Comparison of ENCODE assay signal across 18 mouse cellular contexts in the genomic region with DNA sequence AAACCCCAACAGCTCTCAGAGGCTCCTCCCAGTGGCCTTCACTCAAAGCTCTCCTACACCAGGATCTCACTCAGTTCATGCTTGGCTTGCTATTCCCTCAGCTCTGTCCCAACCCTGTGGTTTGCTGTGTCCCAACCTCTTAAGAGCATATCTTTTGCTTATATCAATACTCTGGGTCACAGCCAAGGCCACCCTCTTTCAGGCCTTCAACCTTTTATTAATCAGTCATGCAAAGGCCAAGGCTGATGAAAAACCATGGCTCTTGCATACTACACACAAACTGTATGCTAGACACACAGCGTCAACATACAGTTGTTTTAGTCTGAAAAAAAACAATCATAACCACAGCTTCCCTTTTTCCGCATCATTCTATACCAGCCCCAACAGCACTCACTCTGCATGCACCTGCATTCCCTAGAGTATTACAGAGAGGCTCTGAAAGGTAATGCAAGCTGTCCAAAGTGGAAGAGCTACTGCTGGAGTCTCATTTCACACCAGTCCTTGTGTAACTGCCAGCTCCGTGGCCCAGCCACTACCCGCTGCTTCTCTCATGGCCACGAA. TPM values are rescaled to one million over a fixed set of nuclear protein-coding genes. Genes with fewer than 3 reads are reported as not detected.
DNase-seq lines count a peak whose midpoint lies in the region; ATAC-seq and TF ChIP-seq lines count a peak whose summit lies in the region.
"Had no signal": no experiment of that assay in that cellular context is flagged by ENCODE, and none has a peak within 500 bp of the region (broad histone marks: within the 10 kb centered on the region; RNA-seq: fewer than 3 reads in every experiment).

No protein-coding gene starts in this region.

- no peak overlapping the region for H3K4me2 ChIP-seq in forebrain, postnatal 0 days (ENCODE audit: low read depth)
- no peak overlapping the region for H3K4me2 ChIP-seq in hindbrain, embryonic 16.5 days (ENCODE audit: low read length)
- H3K4me2 ChIP-seq: heart, embryonic 13.5 days; hindbrain, embryonic 12.5 days; limb, embryonic 13.5 days; lung, embryonic 14.5 days; midbrain, embryonic 12.5 days had no signal

- TF ChIP-seq CTCF in forebrain, postnatal 0 days (IDR thresholded peaks at IDR 0.05; ENCODE audit: low read depth) = no peak

- H3K9ac ChIP-seq in forebrain, postnatal 0 days = no peak overlapping the region
- no peak overlapping the region for H3K9ac ChIP-seq in hindbrain, embryonic 16.5 days (ENCODE audit: low read depth, low read length)
- H3K9ac ChIP-seq: heart, embryonic 13.5 days; hindbrain, embryonic 12.5 days; limb, embryonic 13.5 days; lung, embryonic 14.5 days; midbrain, embryonic 12.5 days had no signal

- H3K27me3 ChIP-seq in forebrain, postnatal 0 days (ENCODE audit: insufficient read depth, low read length) = no peaks in the 10 kb centered on the region
- H3K27me3 ChIP-seq in hindbrain, embryonic 16.5 days (replicated peaks; ENCODE audit: control insufficient read depth, insufficient read depth, low read length) = no peaks in the 10 kb centered on the region
- H3K27me3 ChIP-seq: heart, embryonic 13.5 days; hindbrain, embryonic 12.5 days; limb, embryonic 13.5 days; midbrain, embryonic 12.5 days had no signal

- H3K36me3 ChIP-seq in forebrain, postnatal 0 days (ENCODE audit: insufficient read depth) = no peaks in the 10 kb centered on the region
- H3K36me3 ChIP-seq in hindbrain, embryonic 16.5 days (ENCODE audit: control insufficient read depth, insufficient read depth, low read length) = no peaks in the 10 kb centered on the region
- H3K36me3 ChIP-seq: heart, embryonic 13.5 days; hindbrain, embryonic 12.5 days; limb, embryonic 13.5 days; midbrain, embryonic 12.5 days had no signal

- 91% methylated on average over 5 of the region's 5 CpGs for WGBS in forebrain, postnatal 0 days
- 85% methylated on average over 5 of the region's 5 CpGs for WGBS in hindbrain, embryonic 16.5 days

- peaks cover 7% of the 10 kb centered on the region for H3K4me1 ChIP-seq in forebrain, postnatal 0 days (ENCODE audit: insufficient read depth)
- peaks cover 7% of the 10 kb centered on the region for H3K4me1 ChIP-seq in hindbrain, embryonic 16.5 days (ENCODE audit: control insufficient read depth, insufficient read depth, low read depth, low read length)

- no peak overlapping the region for H3K27ac ChIP-seq in forebrain, postnatal 0 days (ENCODE audit: low read depth, low read length)
- H3K27ac ChIP-seq in hindbrain, embryonic 16.5 days (ENCODE audit: low read depth, low read length) = no peak overlapping the region
- H3K27ac ChIP-seq: heart, embryonic 13.5 days; hindbrain, embryonic 12.5 days; limb, embryonic 13.5 days; midbrain, embryonic 12.5 days had no signal

- DNase-seq in ovary, adult 18-20 months (ENCODE audit: low spot score) = peak; percentile 72
- DNase-seq in ovary, postnatal 14 days (ENCODE audit: low spot score) = no peak
- peak; percentile 40 for DNase-seq in MEL-GATA-1-ER (ENCODE audit: extremely low read depth, low read depth)
- DNase-seq in adrenal gland, postnatal 36 days = peak; percentile 65 to 77
- DNase-seq in skeletal muscle tissue, adult 2 months (ENCODE audit: low read depth, low spot score) = peak; percentile 31
- DNase-seq in forebrain, postnatal 0 days = no peak
- DNase-seq: cerebellum, adult 18-20 months; gastrocnemius, postnatal 10 days; kidney, adult 9 months; lung, embryonic 14.5 days; spleen, adult 18-20 months; thymus, adult 2 months had no signal

- no peak for ATAC-seq in forebrain, postnatal 0 days
- no peak for ATAC-seq in hindbrain, embryonic 16.5 days
- ATAC-seq: forebrain, embryonic 16.5 days had no signal

- no peak overlapping the region for H3K4me3 ChIP-seq in forebrain, postnatal 0 days (ENCODE audit: low read depth, low read length)
- H3K4me3 ChIP-seq in hindbrain, embryonic 16.5 days (ENCODE audit: low read length) = no peak overlapping the region
- H3K4me3 ChIP-seq: heart, embryonic 13.5 days; hindbrain, embryonic 12.5 days; limb, embryonic 13.5 days; midbrain, embryonic 12.5 days had no signal

- H3K9me3 ChIP-seq in forebrain, postnatal 0 days (ENCODE audit: low read length) = no peaks in the 10 kb centered on the region
- no peaks in the 10 kb centered on the region for H3K9me3 ChIP-seq in hindbrain, embryonic 16.5 days (ENCODE audit: control insufficient read depth, low read length)
- H3K9me3 ChIP-seq: heart, embryonic 13.5 days; hindbrain, embryonic 12.5 days; limb, embryonic 13.5 days; midbrain, embryonic 12.5 days had no signal

RNA-seq across cellular contexts. Expression of a gene that starts 27.7 kb away (rescaled TPM):
- 10 to 100 TPM; 48.2 to 68.0 TPM for total RNA-seq in adrenal gland, postnatal 36 days (2021)
- 101 and 138 TPM in 2 replicates for total RNA-seq in forebrain, postnatal 0 days (2014; rRNA removed)
- 83.5 and 99.9 TPM in 2 replicates for polyA plus RNA-seq in forebrain, postnatal 0 days (2015; fragmentation: Nextera tagmentation; extraction: Ambion mirVana)
- polyA plus RNA-seq in hindbrain, embryonic 16.5 days (2015; fragmentation: Nextera tagmentation; extraction: Ambion mirVana) = 94.9 and 96.0 TPM in 2 replicates

RNA-seq across cellular contexts. Expression of a gene that starts 44.7 kb away (rescaled TPM):
- under 1 TPM; 0.33 to 0.53 TPM for total RNA-seq in adrenal gland, postnatal 36 days (2021)
- 3.8 and 6.0 TPM in 2 replicates for total RNA-seq in forebrain, postnatal 0 days (2014; rRNA removed)
- polyA plus RNA-seq in forebrain, postnatal 0 days (2015; fragmentation: Nextera tagmentation; extraction: Ambion mirVana) = 1.5 and 2.7 TPM in 2 replicates
- 3.7 and 4.5 TPM in 2 replicates for polyA plus RNA-seq in hindbrain, embryonic 16.5 days (2015; fragmentation: Nextera tagmentation; extraction: Ambion mirVana)

Comparison
In these comparisons a context has a peak if more than half of its experiments do, and no peak if none do; other contexts are left out.
1. DNase-seq: peak in ovary, adult 18-20 months (single experiment), MEL-GATA-1-ER (single experiment), adrenal gland, postnatal 36 days (2 of 2) and skeletal muscle tissue, adult 2 months (single experiment); none in ovary, postnatal 14 days (single experiment) and forebrain, postnatal 0 days (single experiment).